In the genomic region with DNA sequence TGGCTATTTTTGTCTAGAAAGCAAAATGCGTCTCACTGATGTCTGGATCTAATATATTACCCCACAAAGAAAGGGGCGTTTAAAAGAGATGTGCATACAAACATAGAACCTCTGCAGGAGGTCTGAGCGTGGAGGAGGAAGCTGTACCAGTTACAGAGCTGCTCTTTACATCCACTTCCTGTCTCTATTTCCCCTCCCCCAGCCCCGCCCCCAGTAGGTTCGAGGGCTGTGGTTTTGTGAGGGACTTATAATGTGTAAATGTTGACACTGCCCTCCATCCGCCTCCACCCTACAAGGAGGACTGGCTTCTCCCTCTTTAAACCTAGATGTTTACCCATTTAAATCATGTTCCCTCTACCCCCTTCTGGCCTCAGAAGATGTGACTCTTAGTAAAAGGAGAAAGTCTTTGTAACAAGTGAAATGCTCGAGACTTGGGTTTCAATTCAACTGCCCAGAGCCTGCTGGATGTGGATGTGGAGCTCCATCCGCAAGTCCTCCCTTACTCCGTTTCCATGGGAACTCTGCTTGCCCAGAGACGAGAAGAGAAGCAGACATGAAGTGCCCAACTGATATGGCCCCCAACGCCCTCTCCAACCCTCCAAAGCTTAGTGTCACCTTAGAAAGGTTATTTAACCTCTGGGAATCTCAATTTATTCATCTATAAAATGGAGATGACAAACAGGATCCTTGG, we compare ENCODE assay signal across 8 mouse cellular contexts. TPM values are rescaled to one million over a fixed set of nuclear protein-coding genes. Genes with fewer than 3 reads are reported as not detected.
A peak's percentile ranks its signal among the peaks of the same experiment; 100 is the strongest.
DNase-seq lines count a peak whose midpoint lies in the region; ATAC-seq and TF ChIP-seq lines count a peak whose summit lies in the region.

No protein-coding gene starts in this region.

- no peak overlapping the region for H3K9ac ChIP-seq in kidney, embryonic 15.5 days

- ATAC-seq in kidney, embryonic 15.5 days (replicated peaks; ENCODE audit: low FRiP score) = 0 out of 2 replicates have a peak, but pooled peaks have one; percentile 45
- ATAC-seq in common myeloid progenitor, adult 5-6 weeks (replicated peaks; ENCODE audit: low read depth, poor library complexity, severe bottlenecking) = peak; percentile 78
- ATAC-seq in frontal cortex, adult (ENCODE audit: low TSS enrichment) = no peak

- DNase-seq in kidney, postnatal 14 days = no peak
- peak; percentile 84 for DNase-seq in lung, postnatal 36 days
- DNase-seq in thymus, adult 2 months = peak; percentile 82
- DNase-seq in layer of hippocampus, postnatal 36 days = no peak
- DNase-seq in cerebellum, postnatal 14 days = no peak

- H3K4me1 ChIP-seq in kidney, embryonic 15.5 days = peaks cover 22% of the 10 kb centered on the region
- H3K4me1 ChIP-seq in thymus, adult 2 months (replicated peaks; ENCODE audit: control insufficient read depth, insufficient read depth, low read length) = peaks cover 17% of the 10 kb centered on the region

- H3K9me3 ChIP-seq in kidney, embryonic 15.5 days (replicated peaks) = no peaks in the 10 kb centered on the region

- WGBS in kidney, embryonic 15.5 days = 56% methylated on average over 11 of the region's 11 CpGs
- WGBS in thymus, adult 2 months = 37% methylated on average over 11 of the region's 11 CpGs

- H3K27ac ChIP-seq in kidney, embryonic 15.5 days = peak overlapping the region; percentile 20; the same call in 1 of the 2 replicates
- H3K27ac ChIP-seq in thymus, adult 2 months (ENCODE audit: control insufficient read depth, insufficient read depth, low read length) = peak overlapping the region; percentile 89

- no peaks in the 10 kb centered on the region for H3K27me3 ChIP-seq in kidney, embryonic 15.5 days
- no peaks in the 10 kb centered on the region for H3K27me3 ChIP-seq in thymus, adult 2 months (ENCODE audit: control insufficient read depth, insufficient read depth, low read length)

- peaks cover 29% of the 10 kb centered on the region for H3K36me3 ChIP-seq in kidney, embryonic 15.5 days
- H3K36me3 ChIP-seq in thymus, adult 2 months (ENCODE audit: control insufficient read depth, insufficient read depth, low read length) = peaks cover 3% of the 10 kb centered on the region

- TF ChIP-seq CTCF in thymus, adult 2 months (IDR thresholded peaks at IDR 0.05; ENCODE audit: borderline replicate concordance, control insufficient read depth, extremely low read depth, insufficient read depth, low read length, poor library complexity) = no peak

- TF ChIP-seq POLR2A in thymus, adult 2 months (IDR thresholded peaks at IDR 0.05; ENCODE audit: control insufficient read depth, extremely low read depth, insufficient read depth, low read length, poor library complexity) = no peak

- no peak overlapping the region for H3K4me2 ChIP-seq in kidney, embryonic 15.5 days

- no peak overlapping the region for H3K4me3 ChIP-seq in kidney, embryonic 15.5 days (replicated peaks)
- H3K4me3 ChIP-seq in thymus, adult 2 months (ENCODE audit: control insufficient read depth, insufficient read depth, low read length) = no peak overlapping the region

RNA-seq across cellular contexts. Expression of a gene that starts 43.7 kb away (rescaled TPM):
- polyA plus RNA-seq in kidney, embryonic 15.5 days (2015; fragmentation: Nextera tagmentation; extraction: Ambion mirVana) = 69.9 and 74.8 TPM in 2 replicates
- total RNA-seq in common myeloid progenitor, adult 5-6 weeks (2017) = 74.6 and 85.3 TPM in 2 replicates
- polyA plus RNA-seq in thymus, adult 2 months (2012; rRNA removed) = 136 and 170 TPM in 2 replicates
- total RNA-seq in layer of hippocampus, postnatal 36 days (2021) = 10 to 100 TPM; 78.3 to 79.3 TPM

Comparison
In these comparisons a context has a peak if more than half of its experiments do, and no peak if none do; other contexts are left out.
1. DNase-seq: peak in lung, postnatal 36 days (single experiment) and thymus, adult 2 months (single experiment); none in kidney, postnatal 14 days (single experiment), layer of hippocampus, postnatal 36 days (0 of 2) and cerebellum, postnatal 14 days (0 of 2).